Mouse (Mus musculus) MEL (cell line): ENCODE measurements around the gene Slc35b1. TPM values are rescaled to one million over a fixed set of nuclear protein-coding genes. Genes with fewer than 3 reads are reported as not detected.

ENCODE experiments used
- DNase-seq: peaks from one replicate; pipeline ENCODE4 v3.0.0; 2011; ENCODE audit warnings: low read depth, low spot score
- H3K27ac ChIP-seq: 2 replicates; pipeline ENCODE4 v1.5.1; 2012; ENCODE audit warnings: low read depth, mild to moderate bottlenecking, control low read depth, low read length, moderate library complexity; ENCODE audit not compliant: control insufficient read depth
- H3K27me3 ChIP-seq, 2 experiments: fragments of 150-350 bp in 1 of 2; sonication (generic) in 1 of 2; 2 replicates each; pipeline ENCODE4 v1.6.1; 2012; ENCODE audit warnings: low read length in 2 of 2, mild to moderate bottlenecking in 2 of 2, improper control_type of control experiment in 1 of 2, moderate library complexity in 1 of 2; ENCODE audit not compliant: insufficient read depth in 2 of 2, control insufficient read depth in 1 of 2
- H3K36me3 ChIP-seq, 2 experiments: 2 replicates each; pipeline ENCODE4 v1.6.1; 2012 to 2014; ENCODE audit warnings: low read length in 2 of 2, improper control_type of control experiment in 1 of 2, inconsistent platforms in 1 of 2, mild to moderate bottlenecking in 1 of 2; ENCODE audit not compliant: insufficient read depth in 2 of 2, control insufficient read depth in 1 of 2
- H3K4me1 ChIP-seq, 2 experiments: fragments of 150-350 bp in 1 of 2; sonication (generic) in 1 of 2; 2 replicates each; pipeline ENCODE4 v1.6.1; 2012; ENCODE audit warnings: low read length in 2 of 2, improper control_type of control experiment in 1 of 2, mild to moderate bottlenecking in 1 of 2; ENCODE audit not compliant: insufficient read depth in 2 of 2, control insufficient read depth in 1 of 2
- H3K4me3 ChIP-seq, 2 experiments: fragments of 150-350 bp in 1 of 2; sonication (generic) in 1 of 2; 2 replicates each; pipeline ENCODE4 v1.5.1; 2012; ENCODE audit warnings: low read depth in 2 of 2, low read length in 2 of 2, mild to moderate bottlenecking in 2 of 2, moderate library complexity in 2 of 2, control low read depth in 1 of 2, improper control_type of control experiment in 1 of 2; ENCODE audit not compliant: control insufficient read depth in 1 of 2, insufficient read depth in 1 of 2
- H3K79me2 ChIP-seq: 2 replicates; pipeline ENCODE4 v1.6.1; 2012; ENCODE audit warnings: mild to moderate bottlenecking, low read length, moderate library complexity; ENCODE audit not compliant: control insufficient read depth, poor library complexity, insufficient read depth
- H3K9ac ChIP-seq: 2 replicates; pipeline ENCODE4 v1.6.1; 2012; ENCODE audit warnings: low read depth, mild to moderate bottlenecking, control low read depth, low read length, moderate library complexity; ENCODE audit not compliant: control insufficient read depth, poor library complexity, severe bottlenecking
- H3K9me3 ChIP-seq: fragments of 150-350 bp; sonication (generic); replicated peaks from 2 replicates; pipeline ENCODE4 v1.6.1; 2012; ENCODE audit warnings: mild to moderate bottlenecking, low read length, improper control_type of control experiment, moderate library complexity; ENCODE audit not compliant: insufficient read depth
- CHD1 ChIP-seq: IDR thresholded peaks from 2 replicates; pipeline ENCODE4 v1.6.1; 2012; ENCODE audit warnings: low read depth, mild to moderate bottlenecking, inconsistent platforms, low read length, improper control_type of control experiment
- CHD2 ChIP-seq: IDR thresholded peaks from 2 replicates; pipeline ENCODE4 v1.6.1; 2011; ENCODE audit warnings: low read length, improper control_type of control experiment
- CTCF ChIP-seq, 3 experiments: IDR thresholded peaks in 2 of 3; conservative IDR thresholded peaks in 1 of 3; 2 replicates each; pipeline ENCODE4 v1.5.1; 2011 to 2012; ENCODE audit warnings: low read length in 3 of 3, low read depth in 2 of 3, mild to moderate bottlenecking in 2 of 3, improper control_type of control experiment in 1 of 3, inconsistent platforms in 1 of 3, mixed read lengths in 1 of 3, moderate library complexity in 1 of 3; ENCODE audit not compliant: control insufficient read depth in 1 of 3, insufficient read depth in 1 of 3, poor library complexity in 1 of 3, severe bottlenecking in 1 of 3
- E2F4 ChIP-seq: IDR thresholded peaks from 2 replicates; pipeline ENCODE4 v1.6.1; 2011; ENCODE audit warnings: low read depth, low read length, improper control_type of control experiment, borderline replicate concordance
- ELF1 ChIP-seq: IDR thresholded peaks from 2 replicates; pipeline ENCODE4 v1.6.1; 2014; ENCODE audit warnings: low read depth, mild to moderate bottlenecking, inconsistent platforms, low read length, improper control_type of control experiment, moderate library complexity
- EP300 ChIP-seq, 2 experiments: IDR thresholded peaks; 2 replicates each; pipeline ENCODE4 v1.6.1; 2011; ENCODE audit warnings: improper control_type of control experiment in 2 of 2, low read length in 2 of 2, low read depth in 1 of 2, mild to moderate bottlenecking in 1 of 2
- ETS1 ChIP-seq: IDR thresholded peaks from 2 replicates; pipeline ENCODE4 v1.6.1; 2012; ENCODE audit warnings: low read depth, mild to moderate bottlenecking, inconsistent platforms, low read length, improper control_type of control experiment, moderate library complexity
- GABPA ChIP-seq: IDR thresholded peaks from 2 replicates; pipeline ENCODE4 v1.6.1; 2012; ENCODE audit warnings: low read depth, mild to moderate bottlenecking, inconsistent platforms, low read length, improper control_type of control experiment, moderate library complexity
- GATA1 ChIP-seq: IDR thresholded peaks from 2 replicates; pipeline ENCODE4 v1.6.1; 2011; ENCODE audit warnings: low read depth, low read length, improper control_type of control experiment
- HCFC1 ChIP-seq: IDR thresholded peaks from 2 replicates; pipeline ENCODE4 v1.6.1; 2012; ENCODE audit warnings: low read depth, mild to moderate bottlenecking, inconsistent platforms, low read length, improper control_type of control experiment, moderate library complexity
- JUND ChIP-seq: IDR thresholded peaks from 2 replicates; pipeline ENCODE4 v1.6.1; 2011; ENCODE audit warnings: low read depth, mild to moderate bottlenecking, improper control_type of control experiment, low read length
- KAT2A ChIP-seq: conservative IDR thresholded peaks from 2 replicates; pipeline ENCODE4 v1.6.1; 2012; ENCODE audit warnings: low read depth, low read length, improper control_type of control experiment, inconsistent platforms
- MAFK ChIP-seq: IDR thresholded peaks from 2 replicates; pipeline ENCODE4 v1.6.1; 2011; ENCODE audit warnings: low read depth, mild to moderate bottlenecking, low read length, improper control_type of control experiment, borderline replicate concordance
- MEF2A ChIP-seq: IDR thresholded peaks from 2 replicates; pipeline ENCODE4 v1.6.1; 2014; ENCODE audit warnings: low read depth, mild to moderate bottlenecking, inconsistent platforms, low read length, improper control_type of control experiment; ENCODE audit not compliant: poor library complexity, insufficient replicate concordance, severe bottlenecking; ENCODE audit errors: extremely low read depth
- MXI1 ChIP-seq: IDR thresholded peaks from 2 replicates; pipeline ENCODE4 v1.6.1; 2011; ENCODE audit warnings: mild to moderate bottlenecking, low read depth, low read length, improper control_type of control experiment
- MYC ChIP-seq: IDR thresholded peaks from 2 replicates; pipeline ENCODE4 v1.6.1; 2011; ENCODE audit warnings: low read depth, mild to moderate bottlenecking, low read length, improper control_type of control experiment, moderate library complexity
- NELFE ChIP-seq: IDR thresholded peaks from 2 replicates; pipeline ENCODE4 v1.6.1; 2011; ENCODE audit warnings: low read depth, low read length, improper control_type of control experiment
- NRF1 ChIP-seq: IDR thresholded peaks from 2 replicates; pipeline ENCODE4 v1.6.1; 2014; ENCODE audit warnings: low read depth, mild to moderate bottlenecking, inconsistent platforms, low read length, improper control_type of control experiment, moderate library complexity; ENCODE audit not compliant: poor library complexity, insufficient read depth, severe bottlenecking
- POLR2A ChIP-seq, 2 experiments: IDR thresholded peaks; 2 replicates each; pipeline ENCODE4 v1.6.1; 2011 to 2012; ENCODE audit warnings: low read length in 2 of 2, mild to moderate bottlenecking in 2 of 2, control low read depth in 1 of 2, improper control_type of control experiment in 1 of 2, low read depth in 1 of 2, moderate library complexity in 1 of 2; ENCODE audit not compliant: control insufficient read depth in 1 of 2, insufficient read depth in 1 of 2, poor library complexity in 1 of 2
- POLR2AphosphoS2 ChIP-seq: IDR thresholded peaks from 2 replicates; pipeline ENCODE4 v1.6.1; 2011; ENCODE audit warnings: low read length, improper control_type of control experiment
- POLR2AphosphoS5 ChIP-seq: IDR thresholded peaks from 2 replicates; pipeline ENCODE4 v1.6.1; 2012; ENCODE audit warnings: low read depth, borderline replicate concordance, mild to moderate bottlenecking, inconsistent platforms, low read length, moderate library complexity, mixed read lengths
- RAD21 ChIP-seq: IDR thresholded peaks from 2 replicates; pipeline ENCODE4 v1.6.1; 2011; ENCODE audit warnings: mild to moderate bottlenecking, low read depth, low read length, improper control_type of control experiment
- RCOR1 ChIP-seq: IDR thresholded peaks from 2 replicates; pipeline ENCODE4 v1.6.1; 2012; ENCODE audit warnings: low read depth, mild to moderate bottlenecking, inconsistent platforms, low read length, improper control_type of control experiment
- SMC3 ChIP-seq: IDR thresholded peaks from 2 replicates; pipeline ENCODE4 v1.6.1; 2011; ENCODE audit warnings: low read depth, low read length, improper control_type of control experiment
- TBP ChIP-seq: IDR thresholded peaks from 2 replicates; pipeline ENCODE4 v1.8.0; 2011; ENCODE audit warnings: low read depth, low read length, improper control_type of control experiment
- TCF12 ChIP-seq: IDR thresholded peaks from 2 replicates; pipeline ENCODE4 v1.6.1; 2014; ENCODE audit warnings: low read depth, mild to moderate bottlenecking, inconsistent platforms, low read length, improper control_type of control experiment, moderate library complexity
- UBTF ChIP-seq: IDR thresholded peaks from 2 replicates; pipeline ENCODE4 v1.6.1; 2012; ENCODE audit warnings: low read depth, mild to moderate bottlenecking, inconsistent platforms, low read length, improper control_type of control experiment, moderate library complexity, borderline replicate concordance; ENCODE audit not compliant: insufficient read depth
- USF1 ChIP-seq: IDR thresholded peaks from 2 replicates; pipeline ENCODE4 v1.6.1; 2014; ENCODE audit warnings: low read depth, mild to moderate bottlenecking, inconsistent platforms, low read length, improper control_type of control experiment, moderate library complexity
- USF2 ChIP-seq, 2 experiments: IDR thresholded peaks; 2 replicates each; pipeline ENCODE4 v1.6.1; 2011 to 2012; ENCODE audit warnings: improper control_type of control experiment in 2 of 2, low read length in 2 of 2, borderline replicate concordance in 1 of 2, inconsistent platforms in 1 of 2, low read depth in 1 of 2, mild to moderate bottlenecking in 1 of 2; ENCODE audit not compliant: insufficient read depth in 1 of 2
- ZC3H11A ChIP-seq: IDR thresholded peaks from 2 replicates; pipeline ENCODE4 v1.6.1; 2012; ENCODE audit warnings: low read depth, mild to moderate bottlenecking, inconsistent platforms, low read length, improper control_type of control experiment
- ZKSCAN1 ChIP-seq: IDR thresholded peaks from 2 replicates; pipeline ENCODE4 v1.6.1; 2012; ENCODE audit warnings: low read depth, mild to moderate bottlenecking, inconsistent platforms, low read length, improper control_type of control experiment, moderate library complexity
- ZMIZ1 ChIP-seq: IDR thresholded peaks from 2 replicates; pipeline ENCODE4 v1.6.1; 2012; ENCODE audit warnings: low read depth, mild to moderate bottlenecking, inconsistent platforms, low read length, improper control_type of control experiment, moderate library complexity
- polyA plus RNA-seq, 2 experiments: library from polyadenylated mRNA; stranded (reverse) in 1 of 2; unstranded in 1 of 2; fragments of >175 nt in 1 of 2; fragments of >200 nt in 1 of 2; gene quantifications; 2 replicates each; pipeline versions ENCODE4 v1.2.1 to v1.2.4; 2012; ENCODE audit warnings: low replicate concordance in 2 of 2, low read depth in 1 of 2; ENCODE audit not compliant: insufficient read length in 2 of 2, insufficient read depth in 1 of 2, missing spikeins in 1 of 2
- total RNA-seq: library from RNA; depleted of rRNA; stranded (reverse); fragments of 300-350 nt; gene quantifications from 2 replicates; pipeline ENCODE4 v1.2.3, GENCODE M21; 2012

The Slc35b1 gene
- total and polyA plus RNA-seq, 3 experiments, result 59.1 to 82.4 TPM; not detected in 1

DNA sequence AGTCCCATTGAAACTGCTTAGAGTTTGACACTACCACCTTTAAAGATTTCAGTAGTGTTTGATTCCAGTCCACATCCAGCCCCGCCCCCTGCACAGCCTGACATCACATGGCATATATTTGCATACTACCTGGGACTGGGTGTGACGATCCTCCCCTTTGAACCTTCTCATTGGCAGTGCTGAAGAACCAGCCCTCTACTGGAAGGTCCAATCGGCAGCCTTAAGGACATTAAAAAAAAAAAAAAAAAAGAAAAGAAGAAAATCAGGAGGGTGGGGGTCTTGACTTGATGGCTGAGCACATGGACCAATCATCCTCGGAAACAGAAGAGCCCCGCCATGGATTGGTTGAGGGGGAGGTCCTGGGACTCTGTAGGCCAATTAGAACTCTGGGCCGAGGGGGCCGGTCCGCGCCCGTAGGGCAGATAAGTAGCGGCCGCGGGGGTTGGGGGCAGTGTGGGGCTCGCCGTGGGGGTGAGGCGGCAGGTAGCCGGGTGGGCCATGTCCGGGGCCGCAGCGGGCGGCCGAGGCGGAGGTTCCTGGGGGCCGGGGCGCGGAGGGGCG lies 47.8 kb upstream of the Slc35b1 start, which contains the start of gene Fam117a (continued):
- TF ChIP-seq TCF12, result peak; percentile 38
- TF ChIP-seq NRF1, result no peak
- TF ChIP-seq NELFE, result peak; percentile 90
- no peak for TF ChIP-seq RAD21
- peak; percentile 63; the same call in 1 of the 2 replicates for TF ChIP-seq HCFC1
- peak; percentile 98 for TF ChIP-seq ZMIZ1
- no peak for TF ChIP-seq ZC3H11A
- TF ChIP-seq GATA1, result no peak

DNA sequence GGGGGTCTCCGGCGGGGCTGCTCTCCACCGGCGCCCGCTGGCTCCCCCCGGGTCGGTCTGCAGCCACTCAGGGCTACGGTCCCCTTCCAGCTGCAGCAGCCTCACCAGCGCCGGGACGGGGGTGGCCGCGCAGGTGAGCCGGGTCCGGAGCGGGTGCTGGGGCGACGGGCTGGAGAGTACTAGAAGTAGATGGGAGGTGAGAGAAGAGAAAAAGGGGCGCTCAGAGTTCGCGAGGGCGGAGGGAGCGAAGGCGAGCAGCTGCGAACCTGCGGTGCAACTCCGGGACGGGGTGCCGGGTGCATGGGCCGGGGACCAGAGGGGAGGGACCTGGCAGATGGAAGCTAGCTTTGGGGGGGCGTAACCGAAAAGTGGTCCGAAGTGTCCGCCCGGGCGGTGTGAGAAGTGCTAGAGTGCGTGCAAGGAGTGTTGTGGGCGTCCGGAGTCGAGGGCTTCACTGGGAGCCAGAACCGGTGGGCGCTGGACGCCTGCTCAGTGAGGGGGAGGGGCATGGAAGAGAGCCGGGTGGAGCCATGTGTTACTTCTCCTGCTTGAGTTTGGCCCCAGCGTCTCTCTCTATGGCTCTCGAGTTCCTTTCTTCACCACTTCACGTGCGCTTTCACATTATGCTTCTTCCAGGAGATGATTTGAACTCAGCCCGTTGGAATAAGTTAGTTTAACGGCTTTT lies 47.2 kb upstream of the Slc35b1 start:
- H3K9me3 ChIP-seq, result no peaks in the 10 kb centered on the region
- peak overlapping the region; percentile 92 for H3K27ac ChIP-seq
- peaks cover 29 to 54% of the 10 kb centered on the region in 2 experiments for H3K4me1 ChIP-seq
- peak; percentile 90 for DNase-seq
- H3K9ac ChIP-seq, result peak overlapping the region; percentile 86
- no peaks in the 10 kb centered on the region for H3K27me3 ChIP-seq
- peaks cover 45% of the 10 kb centered on the region for H3K79me2 ChIP-seq
- H3K4me3 ChIP-seq, result peak overlapping the region; percentile 85 to 88
- H3K36me3 ChIP-seq, result peaks cover 11 to 66% of the 10 kb centered on the region in 2 experiments
- TF ChIP-seq JUND (no peak), CHD1 (no peak), GATA1 (no peak), TCF12 (peak; percentile 1; the same call in 1 of the 2 replicates), EP300 (IDR thresholded peaks at IDR 0.05; ENCODE audit: low read depth in 1 of 2, low read length in 2 of 2) (no peak), RCOR1 (no peak), MEF2A (no peak), SMC3 (no peak), POLR2AphosphoS5 (peak; percentile 93; the same call in 1 of the 2 replicates), TBP (0 out of 2 replicates have a peak, but pooled peaks have one; percentile 20), CHD2 (no peak), ETS1 (0 out of 2 replicates have a peak, but pooled peaks have one; percentile 21), E2F4 (no peak), NELFE (peak; percentile 11; the same call in 1 of the 2 replicates), ZKSCAN1 (no peak), GABPA (no peak), USF2 (IDR thresholded peaks at IDR 0.05; ENCODE audit: borderline replicate concordance in 1 of 2, insufficient read depth in 1 of 2, low read depth in 1 of 2, low read length in 2 of 2) (no peak), MXI1 (peak; percentile 98), MAFK (no peak), HCFC1 (peak; percentile 30; the same call in 1 of the 2 replicates), UBTF (0 out of 2 replicates have a peak, but pooled peaks have one; percentile 80), KAT2A (no peak), ELF1 (no peak), POLR2A (IDR thresholded peaks at IDR 0.05; ENCODE audit: control insufficient read depth in 1 of 2, insufficient read depth in 1 of 2, low read depth in 1 of 2, low read length in 2 of 2, poor library complexity in 1 of 2) (peak in 1 of 2 experiments; percentile 52; a peak in 2 of 4 replicates), MYC (peak; percentile 89), POLR2AphosphoS2 (no peak), USF1 (peak; percentile 35; the same call in 1 of the 2 replicates), RAD21 (no peak), CTCF (IDR thresholded peaks at IDR 0.05 in 2 of 3, conservative IDR thresholded peaks at IDR 0.05 in 1 of 3; ENCODE audit: control insufficient read depth in 1 of 3, insufficient read depth in 1 of 3, low read depth in 2 of 3, low read length in 3 of 3, poor library complexity in 1 of 3, severe bottlenecking in 1 of 3) (no peak)
